Mouse (Mus musculus): ENCODE measurements around the gene Osbpl5. TPM values are rescaled to one million over a fixed set of nuclear protein-coding genes. Genes with fewer than 3 reads are reported as not detected.

Osbpl5 gene
- 3.4 and 6.7 TPM in 2 replicates for polyA plus RNA-seq (2011; ENCODE audit: insufficient read depth, insufficient read length, low replicate concordance, missing spikeins)

DNA sequence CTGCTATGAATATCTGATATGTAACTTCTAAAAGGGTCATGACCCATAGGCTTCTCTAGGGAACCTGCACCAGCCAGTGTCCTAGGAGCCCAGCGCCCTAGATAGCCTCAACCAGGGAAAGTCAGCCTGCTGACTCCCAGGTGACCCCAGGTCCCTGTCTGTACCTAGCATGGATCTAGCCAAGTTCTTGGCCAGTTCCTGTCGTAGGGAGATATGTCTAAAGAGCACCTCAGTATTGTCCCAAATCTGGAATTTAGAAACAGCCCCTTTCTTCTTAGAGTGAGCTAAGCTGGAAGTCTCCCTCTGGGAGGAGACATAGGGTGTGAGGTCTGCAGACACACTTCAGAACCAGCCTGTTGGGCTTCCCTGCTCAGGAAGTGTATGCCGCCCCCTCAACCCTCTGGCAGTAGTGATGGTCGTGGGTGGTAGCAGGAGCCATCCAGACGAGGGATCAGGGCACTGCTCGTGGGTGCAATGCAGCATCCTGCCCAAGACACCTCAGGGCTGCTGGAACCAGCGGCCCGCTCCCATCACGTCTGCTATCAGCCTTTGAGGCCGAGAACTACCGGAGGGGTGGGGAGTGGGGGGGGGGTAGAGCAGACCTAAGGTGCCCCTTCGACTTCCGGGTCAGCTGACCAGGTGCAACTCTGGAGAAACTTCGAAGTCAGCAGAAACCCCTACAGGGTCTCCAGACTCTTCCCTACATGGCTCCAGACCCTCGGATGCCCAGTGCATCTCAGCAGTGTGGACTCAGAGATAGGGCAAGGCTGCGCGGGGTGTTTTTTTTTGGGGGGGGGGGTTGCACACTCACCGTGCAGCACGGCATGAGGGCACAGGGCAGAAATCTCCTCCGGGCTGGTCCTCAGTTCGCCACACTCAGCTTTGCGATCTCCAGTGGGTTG, at the start of gene Osbpl5:
Gene Osbpl5, minus strand, starts transcription at position 861 of the 902 bp plus-strand sequence.
- WGBS: 17% methylated on average over 22 of the region's 22 CpGs
- H3K27ac ChIP-seq (ENCODE audit: control insufficient read depth, insufficient read depth, low read depth, low read length, poor library complexity): no peak within 1 kb of the TSS; the same call in 1 of the 2 replicates
- H3K4me3 ChIP-seq (replicated peaks; ENCODE audit: control insufficient read depth, low read depth, low read length): peak within 1 kb of the TSS; percentile 73
- no peaks in the 10 kb centered on the region for H3K4me1 ChIP-seq (ENCODE audit: control insufficient read depth, insufficient read depth, low read length)
- TF ChIP-seq CTCF (IDR thresholded peaks at IDR 0.05; ENCODE audit: control insufficient read depth, insufficient read depth, low read length): no peak
- TF ChIP-seq POLR2A (IDR thresholded peaks at IDR 0.05; ENCODE audit: borderline replicate concordance, control insufficient read depth, low read depth, low read length): no peak

DNA sequence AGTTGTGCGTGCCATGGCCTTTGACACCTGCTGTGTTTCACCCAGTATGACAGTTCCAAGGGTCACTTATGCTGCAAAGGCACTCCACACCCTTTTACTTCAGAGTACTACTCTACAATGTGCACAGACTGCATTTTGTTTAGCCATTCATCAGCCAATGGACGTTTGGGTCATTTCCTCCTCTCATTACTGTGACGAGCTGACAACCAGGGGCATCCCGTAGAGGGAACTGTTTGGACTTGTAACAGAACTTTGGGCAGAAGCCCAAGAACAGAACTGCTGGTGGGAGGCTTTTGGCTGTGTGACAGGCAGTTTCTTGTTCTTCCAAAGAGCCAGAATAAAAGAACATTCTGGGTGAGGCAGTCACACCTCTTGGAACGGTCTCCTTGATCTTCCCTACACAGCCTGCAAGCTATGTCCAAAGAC, 48.4 kb upstream of the Osbpl5 start:
- H3K4me1 ChIP-seq (ENCODE audit: control insufficient read depth, insufficient read depth, low read length): no peaks in the 10 kb centered on the region
- H3K27ac ChIP-seq (ENCODE audit: control insufficient read depth, insufficient read depth, low read depth, low read length, poor library complexity): no peak overlapping the region
- TF ChIP-seq POLR2A (IDR thresholded peaks at IDR 0.05; ENCODE audit: borderline replicate concordance, control insufficient read depth, low read depth, low read length) (no peak), CTCF (IDR thresholded peaks at IDR 0.05; ENCODE audit: control insufficient read depth, insufficient read depth, low read length) (no peak)
- H3K4me3 ChIP-seq (replicated peaks; ENCODE audit: control insufficient read depth, low read depth, low read length): no peak overlapping the region
- WGBS: 81% methylated on average over 5 of the region's 5 CpGs

- no peaks in the 10 kb centered on the region for H3K4me1 ChIP-seq (ENCODE audit: control insufficient read depth, insufficient read depth, low read length)
- H3K4me3 ChIP-seq (replicated peaks; ENCODE audit: control insufficient read depth, low read depth, low read length): no peak overlapping the region
- H3K27ac ChIP-seq (ENCODE audit: control insufficient read depth, insufficient read depth, low read depth, low read length, poor library complexity): no peak overlapping the region
- TF ChIP-seq POLR2A (IDR thresholded peaks at IDR 0.05; ENCODE audit: borderline replicate concordance, control insufficient read depth, low read depth, low read length) (no peak), CTCF (IDR thresholded peaks at IDR 0.05; ENCODE audit: control insufficient read depth, insufficient read depth, low read length) (no peak)
- 80% methylated on average over 8 of the region's 8 CpGs for WGBS
These were observed 44.6 kb upstream of the Osbpl5 start for GRCm38 (mm10) chr7:143801195-143802065.

- no peak for TF ChIP-seq CTCF (IDR thresholded peaks at IDR 0.05; ENCODE audit: control insufficient read depth, insufficient read depth, low read length)
- H3K4me3 ChIP-seq (replicated peaks; ENCODE audit: control insufficient read depth, low read depth, low read length): no peak overlapping the region
- H3K4me1 ChIP-seq (ENCODE audit: control insufficient read depth, insufficient read depth, low read length): no peaks in the 10 kb centered on the region
- H3K27ac ChIP-seq (ENCODE audit: control insufficient read depth, insufficient read depth, low read depth, low read length, poor library complexity): no peak overlapping the region
- WGBS: 87% methylated on average over 1 of the region's 1 CpGs
These were observed 44.0 kb upstream of the Osbpl5 start for GRCm38 (mm10) chr7:143800770-143801169.

DNA sequence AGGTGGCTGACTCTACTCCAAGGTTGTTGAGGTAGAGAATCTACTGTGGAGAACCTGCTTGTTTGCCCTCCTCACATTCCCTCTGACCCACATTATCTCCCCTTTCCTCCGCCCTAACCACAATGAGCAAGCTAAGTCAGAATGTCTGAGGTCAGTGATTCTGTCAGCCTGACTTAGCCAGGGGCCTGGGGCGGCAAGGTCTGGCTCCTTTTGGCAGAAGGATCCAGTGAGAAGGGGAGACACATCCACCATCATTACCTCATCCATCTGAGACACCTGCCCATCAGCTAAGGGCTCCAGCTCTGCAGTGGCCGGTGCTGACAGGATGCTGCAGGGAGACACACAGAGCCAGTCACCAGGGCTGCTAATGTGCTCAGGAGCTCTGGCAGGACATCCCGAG, 42.0 kb upstream of the Osbpl5 start:
- Histone ChIP-seq H3K4me1 (ENCODE audit: control insufficient read depth, insufficient read depth, low read length) (no peaks in the 10 kb centered on the region), H3K27ac (ENCODE audit: control insufficient read depth, insufficient read depth, low read depth, low read length, poor library complexity) (no peak overlapping the region), H3K4me3 (replicated peaks; ENCODE audit: control insufficient read depth, low read depth, low read length) (no peak overlapping the region)
- TF ChIP-seq POLR2A (IDR thresholded peaks at IDR 0.05; ENCODE audit: borderline replicate concordance, control insufficient read depth, low read depth, low read length) (no peak), CTCF (IDR thresholded peaks at IDR 0.05; ENCODE audit: control insufficient read depth, insufficient read depth, low read length) (no peak)
- 68% methylated on average over 4 of the region's 4 CpGs for WGBS

DNA sequence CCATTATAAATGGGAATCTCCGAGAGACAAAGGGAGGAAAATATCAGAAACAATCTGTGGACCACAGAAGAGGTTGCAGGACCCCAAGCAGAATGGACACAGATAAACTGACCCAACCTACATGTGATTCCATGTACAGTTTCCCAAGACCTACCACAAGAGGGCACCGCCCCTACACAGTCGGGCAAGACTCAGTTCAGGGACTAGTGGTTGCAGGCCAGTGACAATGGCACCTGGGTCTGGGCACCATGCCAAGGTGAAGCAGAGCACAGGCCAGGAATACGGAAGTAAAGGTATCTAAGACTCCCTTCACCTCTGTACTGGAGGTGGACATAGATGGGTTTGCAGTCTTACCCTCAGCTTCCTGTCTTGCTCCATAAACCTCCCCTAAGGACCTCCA, 36.3 kb upstream of the Osbpl5 start:
- H3K4me3 ChIP-seq (replicated peaks; ENCODE audit: control insufficient read depth, low read depth, low read length): no peak overlapping the region
- WGBS: 37% methylated on average over 4 of the region's 4 CpGs
- peak; percentile 70 for TF ChIP-seq CTCF (IDR thresholded peaks at IDR 0.05; ENCODE audit: control insufficient read depth, insufficient read depth, low read length)
- TF ChIP-seq POLR2A (IDR thresholded peaks at IDR 0.05; ENCODE audit: borderline replicate concordance, control insufficient read depth, low read depth, low read length): no peak
- no peaks in the 10 kb centered on the region for H3K4me1 ChIP-seq (ENCODE audit: control insufficient read depth, insufficient read depth, low read length)
- no peak overlapping the region for H3K27ac ChIP-seq (ENCODE audit: control insufficient read depth, insufficient read depth, low read depth, low read length, poor library complexity)

DNA sequence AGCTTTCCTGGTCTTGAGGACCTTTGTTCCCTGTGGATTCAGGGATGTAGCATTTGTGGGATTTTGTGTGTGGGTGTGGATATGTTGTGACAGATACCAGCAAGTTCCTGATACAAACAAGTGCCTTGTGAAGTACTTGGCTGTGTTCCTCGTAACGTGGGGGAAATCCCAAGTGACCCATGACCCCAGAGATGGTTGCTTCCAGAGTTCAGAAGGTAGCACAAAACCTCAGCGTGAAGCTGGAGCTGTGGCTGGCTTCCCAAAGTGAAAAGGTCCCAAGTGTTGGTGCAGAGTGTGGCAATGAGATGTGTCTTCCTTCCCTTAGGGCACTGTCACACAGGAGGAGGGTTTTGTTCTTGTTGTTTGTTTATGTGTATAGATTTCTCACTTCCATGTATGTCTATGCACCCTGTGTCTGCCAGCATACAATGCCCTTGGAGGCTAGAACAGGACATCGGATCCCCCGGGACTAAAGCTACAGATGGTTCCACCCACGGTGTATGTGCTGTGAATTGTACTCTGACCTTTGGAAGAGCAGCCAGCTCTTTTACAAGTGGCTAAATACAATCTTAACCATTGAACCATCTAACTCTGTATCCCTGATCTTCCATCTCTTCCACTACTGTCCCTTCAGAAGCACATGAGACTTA, 35.7 kb upstream of the Osbpl5 start:
- no peaks in the 10 kb centered on the region for H3K4me1 ChIP-seq (ENCODE audit: control insufficient read depth, insufficient read depth, low read length)
- H3K4me3 ChIP-seq (replicated peaks; ENCODE audit: control insufficient read depth, low read depth, low read length): no peak overlapping the region
- WGBS: 85% methylated on average over 6 of the region's 6 CpGs
- no peak for TF ChIP-seq CTCF (IDR thresholded peaks at IDR 0.05; ENCODE audit: control insufficient read depth, insufficient read depth, low read length)
- no peak for TF ChIP-seq POLR2A (IDR thresholded peaks at IDR 0.05; ENCODE audit: borderline replicate concordance, control insufficient read depth, low read depth, low read length)
- H3K27ac ChIP-seq (ENCODE audit: control insufficient read depth, insufficient read depth, low read depth, low read length, poor library complexity): no peak overlapping the region
